Mouse (Mus musculus) embryonic facial prominence, embryonic 14.5 days (tissue): ENCODE measurements around the gene Mrpl49. TPM values are rescaled to one million over a fixed set of nuclear protein-coding genes. Genes with fewer than 3 reads are reported as not detected.

ENCODE experiments used
- microRNA-seq: library from miRNA; unstranded; fragments of <30 nt; microRNA quantifications from one replicate; pipeline ENCODE4, GENCODE M21; 2016; ENCODE audit warnings: borderline number of aligned reads
- polyA plus RNA-seq: library from polyadenylated mRNA; unstranded; fragments of >200 nt; fragmentation: Nextera tagmentation; extraction: Ambion mirVana; gene quantifications from 2 replicates; pipeline ENCODE4 v1.2.1, GENCODE M21; 2014

The Mrpl49 gene
- polyA plus RNA-seq, 1 experiment from 2014 or later, result 67.5 TPM

Small RNAs within 50 kb of the gene (microRNA-seq; reads per million reads assigned to microRNA genes)
- gene Mir6988, result 1.5 reads per million

Other genes with a start within 250 kb of the Mrpl49 start
- gene Frmd8, start 182.5 kb downstream of the Mrpl49 start, polyA plus RNA-seq, result 20.6 and 25.8 TPM in 2 replicates
- 2.8 and 3.0 TPM in 2 replicates for gene Slc25a45, start 180.0 kb downstream of the Mrpl49 start, polyA plus RNA-seq
- 1.4 and 2.0 TPM in 2 replicates for gene Tigd3, start 163.6 kb downstream of the Mrpl49 start, polyA plus RNA-seq
- gene Dpf2, start 144.8 kb downstream of the Mrpl49 start, polyA plus RNA-seq, result 124 and 143 TPM in 2 replicates
- 14.0 and 16.2 TPM in 2 replicates for gene Cdc42ep2, start 133.0 kb downstream of the Mrpl49 start, polyA plus RNA-seq
- 59.1 and 65.2 TPM in 2 replicates for gene Pola2, start 93.6 kb downstream of the Mrpl49 start, polyA plus RNA-seq
- not detected in 2 replicates for gene Slc22a20, start 71.6 kb downstream of the Mrpl49 start, polyA plus RNA-seq
- gene Capn1, start 41.9 kb downstream of the Mrpl49 start, polyA plus RNA-seq, result 16.8 and 19.0 TPM in 2 replicates
- 32.1 and 34.9 TPM in 2 replicates for gene Syvn1, start 11.2 kb downstream of the Mrpl49 start, polyA plus RNA-seq
- gene Fau, start 59 bp upstream of the Mrpl49 start, polyA plus RNA-seq, result 870 and 937 TPM in 2 replicates
- 33.1 and 33.6 TPM in 2 replicates for gene Znhit2, start 3.4 kb upstream of the Mrpl49 start, polyA plus RNA-seq
- 19.5 and 21.7 TPM in 2 replicates for gene Tm7sf2, start 10.6 kb upstream of the Mrpl49 start, polyA plus RNA-seq
- 52.0 and 66.5 TPM in 2 replicates for gene Vps51, start 19.4 kb upstream of the Mrpl49 start, polyA plus RNA-seq
- not detected in 2 replicates for gene Tmem262, start 22.2 kb upstream of the Mrpl49 start, polyA plus RNA-seq
- gene Gm28374, start 24.5 kb upstream of the Mrpl49 start, polyA plus RNA-seq, result 0.28 and 0.67 TPM in 2 replicates
- 66.2 and 81.8 TPM in 2 replicates for gene Zfpl1, start 27.2 kb upstream of the Mrpl49 start, polyA plus RNA-seq
- 24.6 and 29.0 TPM in 2 replicates for gene Cdca5, start 27.2 kb upstream of the Mrpl49 start, polyA plus RNA-seq
- gene AC131692.1, start 36.6 kb upstream of the Mrpl49 start, polyA plus RNA-seq, result not detected in 2 replicates
- 0.29 and 0.51 TPM in 2 replicates for gene Naaladl1, start 48.0 kb upstream of the Mrpl49 start, polyA plus RNA-seq
- gene Sac3d1, start 60.9 kb upstream of the Mrpl49 start, polyA plus RNA-seq, result 46.3 and 46.6 TPM in 2 replicates
- gene Snx15, start 70.5 kb upstream of the Mrpl49 start, polyA plus RNA-seq, result 26.7 and 27.5 TPM in 2 replicates
- 0.28 and 0.33 TPM in 2 replicates for gene Batf2, start 83.2 kb upstream of the Mrpl49 start, polyA plus RNA-seq
- gene Arl2, start 83.8 kb upstream of the Mrpl49 start, polyA plus RNA-seq, result 73.4 and 80.6 TPM in 2 replicates
- gene Majin, start 126.6 kb upstream of the Mrpl49 start, polyA plus RNA-seq, result not detected in 2 replicates
- 3.3 and 4.1 TPM in 2 replicates for gene Gpha2, start 168.6 kb upstream of the Mrpl49 start, polyA plus RNA-seq
- 35.1 and 36.5 TPM in 2 replicates for gene Ppp2r5b, start 178.1 kb upstream of the Mrpl49 start, polyA plus RNA-seq
- 10.6 and 11.1 TPM in 2 replicates for gene Atg2a, start 183.9 kb upstream of the Mrpl49 start, polyA plus RNA-seq
- 68.4 and 68.6 TPM in 2 replicates for gene Ehd1, start 218.9 kb upstream of the Mrpl49 start, polyA plus RNA-seq
- 1.5 and 1.6 TPM in 2 replicates for gene Cdc42bpg, start 248.7 kb upstream of the Mrpl49 start, polyA plus RNA-seq